Mouse (Mus musculus) adrenal gland, postnatal 14 days (tissue): Measurements from ENCODE around the gene Cd2. TPM values are rescaled to one million over a fixed set of nuclear protein-coding genes. Genes with fewer than 3 reads are reported as not detected.

Experiments
- DNase-seq: peaks from one replicate; pipeline ENCODE4 v3.0.0; 2021; ENCODE audit warnings: mixed read lengths
- total RNA-seq: library from RNA; stranded (reverse); gene quantifications from 2 replicates; pipeline ENCODE4 v1.2.3, GENCODE M21; 2021

The Cd2 gene
- total RNA-seq, 1 experiment from 2014 or later, result 1.3 TPM

GRCm38 (mm10) chr3:101228868-101229550, 58.7 kb downstream of the Cd2 start:
- DNase-seq, result no peak

GRCm38 (mm10) chr3:101228066-101228465, 59.7 kb downstream of the Cd2 start:
- no peak for DNase-seq

Other genes starting within 250 kb of the Cd2 start
- 32.1 and 33.3 TPM in 2 replicates for gene Ptgfrn, start 177.7 kb downstream of the Cd2 start, total RNA-seq
- gene Igsf3, start 89.1 kb upstream of the Cd2 start, total RNA-seq, result 5.1 and 6.6 TPM in 2 replicates